8 mouse cellular contexts compared by ENCODE assay signal in the genomic region with DNA sequence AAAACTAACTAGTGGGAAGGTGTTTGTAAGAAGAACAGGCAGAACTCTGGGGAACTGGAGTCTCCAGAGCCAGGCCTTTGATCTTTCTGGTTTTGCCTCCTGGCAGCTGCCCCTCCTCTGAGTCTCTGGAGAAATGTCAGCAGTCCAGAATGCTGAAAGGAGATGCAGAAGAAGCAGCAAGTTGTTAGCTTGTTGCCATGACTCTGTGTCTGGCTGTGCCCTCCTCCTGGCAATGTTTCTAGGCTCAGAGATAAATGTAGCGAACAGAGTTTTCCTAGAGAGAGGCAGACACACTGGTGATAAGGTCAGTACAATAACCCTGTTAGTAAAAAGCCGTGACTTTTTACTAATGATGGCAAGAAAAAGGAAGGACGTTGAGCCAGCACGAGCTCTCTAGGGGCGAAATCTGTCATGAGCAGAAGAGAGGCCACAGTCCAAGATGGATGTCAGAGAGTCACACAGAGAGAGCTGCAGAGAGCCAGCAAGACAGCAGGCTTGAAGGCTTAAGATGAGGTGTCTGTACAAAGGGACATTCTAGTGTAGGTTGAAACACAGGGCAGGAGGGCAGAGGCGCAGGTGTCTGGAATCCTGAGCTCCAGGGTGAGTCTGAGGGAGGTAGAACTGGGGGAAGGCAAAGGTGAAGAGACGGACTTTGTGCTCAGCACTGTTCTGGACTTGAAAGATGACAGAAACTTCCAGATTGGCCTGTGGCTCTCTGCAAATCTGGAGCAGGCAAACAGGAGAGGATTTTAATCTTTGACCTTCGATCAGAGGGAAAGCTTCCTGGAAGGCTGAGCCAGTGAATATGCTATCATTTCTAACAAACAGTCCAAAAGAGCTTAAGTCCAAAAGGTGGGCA.
DNase-seq lines count a peak whose midpoint lies in the region; TF ChIP-seq lines count a peak whose summit lies in the region.

No protein-coding gene starts in this region.

- H3K27ac ChIP-seq in gastrocnemius, adult 2 months, result no peak overlapping the region

- DNase-seq in gastrocnemius, adult 2 months, result peak; percentile 55
- DNase-seq in gastrocnemius, postnatal 10 days, result no peak
- DNase-seq in Muller cell, postnatal 12 days (ENCODE audit: inconsistent ontology term), result peak; percentile 27
- peak; percentile 20 for DNase-seq in heart, postnatal 4 days
- DNase-seq in kidney, postnatal 4 days, result peak; percentile 8 to 47
- DNase-seq in urinary bladder, postnatal 14 days (ENCODE audit: low spot score), result no peak
- no peak for DNase-seq in thymus, postnatal 0 days (ENCODE audit: low spot score)
- DNase-seq in urinary bladder, adult 2 months (ENCODE audit: low spot score), result no peak

- intact Hi-C loops in gastrocnemius, adult 2 months (cut with DNase I), result no loop called here

- TF ChIP-seq CTCF in gastrocnemius, adult 2 months (IDR thresholded peaks at IDR 0.05), result no peak

- no peak overlapping the region for H3K4me3 ChIP-seq in gastrocnemius, adult 2 months

Comparison
In these comparisons a context has a peak if more than half of its experiments do, and no peak if none do; other contexts are left out.
1. DNase-seq: peak in gastrocnemius, adult 2 months (single experiment), Muller cell, postnatal 12 days (single experiment), heart, postnatal 4 days (single experiment) and kidney, postnatal 4 days (2 of 2); none in gastrocnemius, postnatal 10 days (single experiment), urinary bladder, postnatal 14 days (single experiment), thymus, postnatal 0 days (single experiment) and urinary bladder, adult 2 months (single experiment).